Mouse (Mus musculus) limb, embryonic 10.5 days (tissue): Measurements from ENCODE around the gene Cnot4. TPM values are rescaled to one million over a fixed set of nuclear protein-coding genes. Genes with fewer than 3 reads are reported as not detected.

ENCODE experiments used
- DNase-seq: peaks from one replicate; pipeline ENCODE4 v3.0.0-alpha.2; 2017; ENCODE audit warnings: low spot score
- H3K27ac ChIP-seq: fragments of 300-500 bp; sonication (generic); 2 replicates; pipeline ENCODE4 v1.5.1; 2016; ENCODE audit warnings: mild to moderate bottlenecking
- H3K27me3 ChIP-seq: fragments of 300-500 bp; sonication (generic); 2 replicates; pipeline ENCODE4 v1.6.1; 2016; ENCODE audit warnings: low read depth, mild to moderate bottlenecking; ENCODE audit not compliant: poor library complexity, severe bottlenecking
- H3K36me3 ChIP-seq: fragments of 300-500 bp; sonication (generic); 2 replicates; pipeline ENCODE4 v1.6.1; 2016; ENCODE audit warnings: mild to moderate bottlenecking, moderate library complexity
- H3K4me1 ChIP-seq: fragments of 300-500 bp; sonication (generic); 2 replicates; pipeline ENCODE4 v1.6.1; 2016
- H3K4me3 ChIP-seq: fragments of 300-500 bp; sonication (generic); 2 replicates; pipeline ENCODE4 v1.5.1; 2016; ENCODE audit warnings: mild to moderate bottlenecking, moderate library complexity
- H3K9me3 ChIP-seq: fragments of 300-500 bp; sonication (generic); replicated peaks from 2 replicates; pipeline ENCODE4 v1.6.1; 2016; ENCODE audit warnings: mild to moderate bottlenecking
- WGBS: fragments of 180-500 bp; shearing (Covaris S2); methylation state at CpG from one replicate; pipeline ENCODE4 v1.1.7; 2016; 5-methylcytosine and 5-hydroxymethylcytosine counted together
- polyA plus RNA-seq: library from polyadenylated mRNA; unstranded; fragments of >200 nt; fragmentation: Nextera tagmentation; extraction: Ambion mirVana; gene quantifications from 2 replicates; pipeline ENCODE4 v1.2.1, GENCODE M21; 2016

Cnot4 gene
- polyA plus RNA-seq, 1 experiment from 2014 or later, result 26.9 TPM

GRCm38 (mm10) chr6:35028023-35028422, 105.5 kb downstream of the Cnot4 start:
- no peak for DNase-seq
- peaks cover 10% of the 10 kb centered on the region for H3K4me1 ChIP-seq
- peaks cover 6% of the 10 kb centered on the region for H3K36me3 ChIP-seq
- WGBS, result 96% methylated on average over 2 of the region's 2 CpGs
- no peaks in the 10 kb centered on the region for H3K9me3 ChIP-seq
- no peak overlapping the region for H3K27ac ChIP-seq
- no peak overlapping the region for H3K4me3 ChIP-seq
- no peaks in the 10 kb centered on the region for H3K27me3 ChIP-seq

DNA sequence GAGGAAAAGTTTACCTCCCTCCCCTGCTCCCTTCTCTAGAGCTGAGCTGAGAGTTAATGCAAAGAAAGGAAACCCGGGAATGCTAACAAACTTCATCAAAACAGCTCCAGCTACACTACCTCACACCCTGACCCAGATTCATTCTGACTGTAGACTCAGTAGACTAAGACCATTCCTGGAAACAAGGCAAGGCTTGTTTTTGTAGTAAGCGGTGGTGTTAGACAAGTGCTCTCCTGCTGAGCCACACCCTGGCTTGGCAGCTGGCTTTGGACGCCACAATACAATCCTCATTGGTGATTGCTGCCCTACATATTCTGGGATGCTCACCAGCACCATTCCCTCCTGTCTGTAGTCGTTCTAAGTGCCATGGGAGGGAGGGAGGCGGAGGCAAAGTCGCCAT, 106.3 kb downstream of the Cnot4 start:
- Histone ChIP-seq H3K27me3 (no peaks in the 10 kb centered on the region), H3K9me3 (no peaks in the 10 kb centered on the region), H3K36me3 (peaks cover 13% of the 10 kb centered on the region), H3K27ac (no peak overlapping the region), H3K4me3 (no peak overlapping the region), H3K4me1 (peaks cover 10% of the 10 kb centered on the region)
- 77% methylated on average over 6 of the region's 6 CpGs for WGBS
- no peak for DNase-seq

- Histone ChIP-seq H3K4me1 (no peaks in the 10 kb centered on the region), H3K36me3 (peaks cover 9% of the 10 kb centered on the region), H3K27me3 (no peaks in the 10 kb centered on the region), H3K27ac (no peak overlapping the region), H3K9me3 (no peaks in the 10 kb centered on the region), H3K4me3 (no peak overlapping the region)
- no peak for DNase-seq
- 92% methylated on average over 5 of the region's 5 CpGs for WGBS
These were observed 116.9 kb downstream of the Cnot4 start for GRCm38 (mm10) chr6:35016624-35017023.

- DNase-seq, result no peak
- Histone ChIP-seq H3K27me3 (no peaks in the 10 kb centered on the region), H3K36me3 (no peaks in the 10 kb centered on the region), H3K9me3 (no peaks in the 10 kb centered on the region), H3K27ac (no peak overlapping the region), H3K4me1 (no peaks in the 10 kb centered on the region), H3K4me3 (no peak overlapping the region)
- WGBS, result 72% methylated on average over 1 of the region's 1 CpGs
These were observed 121.6 kb downstream of the Cnot4 start for GRCm38 (mm10) chr6:35011953-35012352.

DNA sequence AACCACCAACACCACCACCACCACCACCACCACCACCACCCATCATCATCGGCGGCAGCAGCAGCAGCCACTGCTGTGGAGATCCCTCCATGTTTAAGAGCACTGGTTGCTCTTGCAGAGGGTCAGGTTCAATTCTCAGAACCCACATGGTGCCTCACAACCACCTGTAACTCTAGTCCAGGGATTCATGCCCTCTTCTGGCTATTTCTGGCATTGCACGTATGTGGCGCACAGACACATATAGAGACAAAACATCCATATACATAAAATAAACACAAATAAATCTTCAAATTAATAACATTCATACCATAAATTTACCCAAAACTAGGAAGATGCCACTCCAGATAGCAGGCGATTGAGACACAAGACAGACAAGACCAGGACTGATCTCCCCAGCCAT, 122.8 kb downstream of the Cnot4 start:
- DNase-seq, result no peak
- 96% methylated on average over 5 of the region's 5 CpGs for WGBS
- H3K27ac ChIP-seq, result no peak overlapping the region
- no peaks in the 10 kb centered on the region for H3K36me3 ChIP-seq
- no peaks in the 10 kb centered on the region for H3K27me3 ChIP-seq
- H3K4me1 ChIP-seq, result no peaks in the 10 kb centered on the region
- no peak overlapping the region for H3K4me3 ChIP-seq
- no peaks in the 10 kb centered on the region for H3K9me3 ChIP-seq

GRCm38 (mm10) chr6:35002261-35002669, 131.3 kb downstream of the Cnot4 start:
- H3K36me3 ChIP-seq, result no peaks in the 10 kb centered on the region
- H3K27me3 ChIP-seq, result no peaks in the 10 kb centered on the region
- 88% methylated on average over 18 of the region's 18 CpGs for WGBS
- H3K4me3 ChIP-seq, result no peak overlapping the region
- peaks cover 8% of the 10 kb centered on the region for H3K4me1 ChIP-seq
- no peak overlapping the region for H3K27ac ChIP-seq
- H3K9me3 ChIP-seq, result no peaks in the 10 kb centered on the region
- DNase-seq, result no peak

DNA sequence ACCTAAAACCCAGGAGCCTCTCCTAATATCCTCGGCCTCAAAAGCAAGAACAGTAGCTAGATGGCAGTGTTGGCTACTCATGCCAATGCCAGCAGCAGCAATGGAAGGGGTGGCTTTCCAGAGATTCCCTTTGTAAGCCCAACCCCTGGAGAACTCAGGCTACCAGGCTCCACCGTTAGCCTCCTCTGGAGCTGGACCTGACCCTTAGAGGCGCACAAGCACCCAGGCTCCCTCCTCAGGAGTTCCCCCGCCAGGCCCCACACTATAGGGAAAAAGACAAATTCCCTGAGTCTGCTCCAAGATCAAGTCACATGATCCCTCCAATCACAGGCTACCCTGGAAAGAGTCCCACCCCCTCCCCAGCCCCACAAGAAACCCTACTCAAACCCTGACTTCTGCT, 134.4 kb downstream of the Cnot4 start:
- Histone ChIP-seq H3K36me3 (no peaks in the 10 kb centered on the region), H3K4me1 (peaks cover 14% of the 10 kb centered on the region), H3K27me3 (no peaks in the 10 kb centered on the region), H3K4me3 (peak overlapping the region; percentile 18), H3K9me3 (no peaks in the 10 kb centered on the region), H3K27ac (no peak overlapping the region)
- peak; percentile 35 for DNase-seq
- WGBS, result 10% methylated on average over 4 of the region's 4 CpGs

DNA sequence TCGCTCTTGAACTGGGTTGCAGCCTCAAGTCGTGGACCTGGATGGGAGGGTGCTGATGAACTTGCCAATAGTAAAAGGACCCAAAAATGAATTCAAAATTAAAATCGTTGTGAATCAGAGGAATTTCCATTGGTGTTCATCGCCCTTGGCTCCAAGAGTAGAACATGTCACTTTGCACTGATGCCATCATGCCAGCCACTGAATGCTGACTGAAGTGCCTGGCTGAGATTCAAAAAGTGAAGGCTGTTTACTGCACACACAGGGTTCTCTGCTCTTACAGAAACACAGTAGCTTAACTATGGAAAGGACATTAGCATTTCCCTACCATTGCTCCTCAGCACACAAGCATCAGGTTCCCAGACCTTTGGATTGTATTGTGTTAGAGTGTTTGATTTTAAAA, 137.0 kb downstream of the Cnot4 start:
- no peaks in the 10 kb centered on the region for H3K27me3 ChIP-seq
- 78% methylated on average over 4 of the region's 4 CpGs for WGBS
- no peak for DNase-seq
- H3K36me3 ChIP-seq, result no peaks in the 10 kb centered on the region
- no peak overlapping the region for H3K4me3 ChIP-seq
- peaks cover 14% of the 10 kb centered on the region for H3K4me1 ChIP-seq
- no peak overlapping the region for H3K27ac ChIP-seq
- H3K9me3 ChIP-seq, result no peaks in the 10 kb centered on the region

GRCm38 (mm10) chr6:34995265-34995681, 138.3 kb downstream of the Cnot4 start:
- Histone ChIP-seq H3K4me3 (peak overlapping the region; percentile 37), H3K27ac (peak overlapping the region; percentile 61), H3K27me3 (no peaks in the 10 kb centered on the region), H3K36me3 (no peaks in the 10 kb centered on the region), H3K4me1 (peaks cover 14% of the 10 kb centered on the region), H3K9me3 (no peaks in the 10 kb centered on the region)
- WGBS, result 6% methylated on average over 13 of the region's 13 CpGs
- peak; percentile 87 for DNase-seq

- no peaks in the 10 kb centered on the region for H3K27me3 ChIP-seq
- H3K4me3 ChIP-seq, result peak overlapping the region; percentile 37; the same call in 1 of the 2 replicates
- no peaks in the 10 kb centered on the region for H3K36me3 ChIP-seq
- peaks cover 14% of the 10 kb centered on the region for H3K4me1 ChIP-seq
- WGBS, result 78% methylated on average over 5 of the region's 5 CpGs
- DNase-seq, result no peak
- peak overlapping the region; percentile 61 for H3K27ac ChIP-seq
- H3K9me3 ChIP-seq, result no peaks in the 10 kb centered on the region
These were observed 138.8 kb downstream of the Cnot4 start for GRCm38 (mm10) chr6:34994692-34995091.

DNA sequence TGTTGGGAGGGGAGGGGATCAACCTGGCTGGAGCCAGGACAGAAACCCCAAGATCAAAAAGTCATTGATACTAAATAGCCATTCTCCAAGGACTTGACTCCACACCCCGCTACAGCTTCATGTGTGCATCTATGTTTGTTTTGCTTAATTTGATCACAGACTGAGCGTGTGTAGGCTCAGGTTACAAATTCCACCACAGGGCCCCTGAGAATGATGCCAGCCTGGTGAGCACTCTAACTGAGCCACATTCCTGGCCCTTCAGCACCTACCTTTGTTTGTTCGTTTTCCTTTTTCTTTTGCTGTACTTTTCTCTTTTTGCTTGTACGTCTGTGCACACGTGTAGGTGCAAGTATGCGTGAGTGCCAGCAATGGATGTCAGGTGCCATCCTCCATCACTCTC, 144.3 kb downstream of the Cnot4 start:
- Histone ChIP-seq H3K27ac (no peak overlapping the region), H3K4me3 (no peak overlapping the region), H3K36me3 (no peaks in the 10 kb centered on the region), H3K27me3 (0 out of 2 replicates have a peak, but pooled peaks cover 5% of the 10 kb centered on the region), H3K9me3 (no peaks in the 10 kb centered on the region), H3K4me1 (peaks cover 23% of the 10 kb centered on the region)
- DNase-seq, result no peak
- WGBS, result 66% methylated on average over 6 of the region's 6 CpGs

DNA sequence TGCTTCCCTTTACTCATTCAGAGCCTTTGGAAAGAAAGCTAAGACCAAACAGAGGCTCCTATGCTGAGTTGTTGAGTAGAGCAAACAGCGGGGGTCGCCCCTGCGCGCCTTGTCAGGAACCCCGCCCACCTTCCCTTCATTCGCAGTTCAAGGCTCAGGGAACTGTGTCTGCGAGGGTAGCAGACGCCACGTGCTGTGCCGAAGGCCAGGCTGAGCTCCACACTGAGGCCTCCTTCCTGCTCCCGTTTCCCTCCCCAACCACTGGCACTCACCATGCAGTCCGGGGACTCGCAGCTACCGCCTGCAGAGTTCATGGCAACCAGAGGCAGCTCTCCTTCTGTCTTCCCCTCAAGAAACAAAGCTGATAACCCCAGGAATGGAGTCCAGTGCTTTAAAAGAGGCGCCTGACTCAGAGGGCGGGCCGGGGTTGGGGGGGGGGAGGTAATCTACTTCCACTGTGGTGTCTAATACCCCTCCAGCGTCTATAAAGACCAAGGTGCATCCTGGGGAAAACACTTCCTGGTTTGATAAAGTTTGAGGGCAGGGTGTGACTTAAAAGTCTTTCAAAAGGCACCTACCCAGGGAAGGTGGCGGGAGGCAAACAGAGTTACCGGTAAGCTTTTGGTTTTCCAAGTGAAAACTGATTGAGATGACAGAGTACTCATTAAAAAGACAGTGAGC, 145.3 kb downstream of the Cnot4 start, which contains the start of gene Slc23a4:
Gene Slc23a4, minus strand, starts transcription at position 324 of the 681 bp plus-strand sequence.
- Histone ChIP-seq H3K4me3 (peak within 1 kb of the TSS; percentile 27), H3K27ac (peak within 1 kb of the TSS; percentile 39; the same call in 1 of the 2 replicates), H3K4me1 (peaks cover 23% of the 10 kb centered on the region), H3K27me3 (0 out of 2 replicates have a peak, but pooled peaks cover 5% of the 10 kb centered on the region), H3K9me3 (no peaks in the 10 kb centered on the region), H3K36me3 (no peaks in the 10 kb centered on the region)
- 14% methylated on average over 20 of the region's 20 CpGs for WGBS
- peak; percentile 46 for DNase-seq

DNA sequence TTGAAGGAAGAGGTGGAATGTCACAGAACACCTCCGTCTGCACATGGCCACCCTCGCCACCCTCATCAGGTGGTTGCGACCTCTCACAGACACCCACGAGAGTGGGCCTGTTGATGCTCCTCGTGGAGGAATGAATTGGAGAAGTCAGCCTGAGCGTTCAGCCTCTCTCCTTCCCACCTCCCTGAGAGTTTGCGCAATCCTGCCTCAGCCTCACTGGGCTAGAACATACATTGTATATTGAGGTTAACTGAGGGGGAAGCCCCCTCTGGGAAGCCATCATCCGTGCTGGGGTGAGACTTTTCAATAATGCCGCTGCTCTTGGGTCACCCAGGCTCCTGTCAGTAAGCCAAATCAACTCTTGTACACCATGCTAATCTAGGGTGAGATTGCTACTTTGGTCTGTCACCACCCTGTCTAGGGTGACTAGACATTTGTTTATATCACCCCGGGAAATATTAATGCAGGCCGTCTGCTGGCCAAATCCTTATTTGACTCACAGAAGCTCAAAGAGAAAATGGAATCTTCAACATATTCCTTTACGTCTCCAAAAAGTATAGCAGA, 146.4 kb downstream of the Cnot4 start:
- H3K9me3 ChIP-seq, result no peaks in the 10 kb centered on the region
- WGBS, result 87% methylated on average over 12 of the region's 12 CpGs
- no peak overlapping the region for H3K4me3 ChIP-seq
- H3K27ac ChIP-seq, result no peak overlapping the region
- H3K27me3 ChIP-seq, result 0 out of 2 replicates have a peak, but pooled peaks cover 5% of the 10 kb centered on the region
- H3K4me1 ChIP-seq, result peaks cover 23% of the 10 kb centered on the region
- no peak for DNase-seq
- no peaks in the 10 kb centered on the region for H3K36me3 ChIP-seq
